Mouse (Mus musculus) intestine, postnatal 0 days (tissue): ENCODE data around the gene Tnik. TPM values are rescaled to one million over a fixed set of nuclear protein-coding genes. Genes with fewer than 3 reads are reported as not detected.

Source experiments
- ATAC-seq: fragments of 200-750 bp; cut with Nextera tagmentation; 2 replicates; pipeline ENCODE4 v1.8.0; 2017; ENCODE audit warnings: mild to moderate bottlenecking, moderate TSS enrichment, moderate library complexity
- H3K27ac ChIP-seq: fragments of 300-500 bp; sonication (generic); 2 replicates; pipeline ENCODE4 v1.5.1; 2014; ENCODE audit warnings: mild to moderate bottlenecking, low read depth, low read length, moderate library complexity
- H3K27me3 ChIP-seq: fragments of 300-500 bp; sonication (generic); replicated peaks from 2 replicates; pipeline ENCODE4 v1.6.1; 2014; ENCODE audit warnings: low read length, mixed read lengths; ENCODE audit not compliant: control insufficient read depth, insufficient read depth
- H3K36me3 ChIP-seq: fragments of 300-500 bp; sonication (generic); 2 replicates; pipeline ENCODE4 v1.6.1; 2014; ENCODE audit warnings: mild to moderate bottlenecking, moderate library complexity; ENCODE audit not compliant: control insufficient read depth, insufficient read depth
- H3K4me1 ChIP-seq: fragments of 300-500 bp; sonication (generic); replicated peaks from 2 replicates; pipeline ENCODE4 v1.6.1; 2014; ENCODE audit warnings: antibody characterized with exemption, low read length, mixed read lengths; ENCODE audit not compliant: control insufficient read depth, insufficient read depth
- H3K4me2 ChIP-seq: fragments of 300-500 bp; sonication (generic); replicated peaks from 2 replicates; pipeline ENCODE4 v1.6.1; 2014; ENCODE audit warnings: low read depth, mild to moderate bottlenecking, moderate library complexity
- H3K4me3 ChIP-seq: fragments of 300-500 bp; sonication (generic); 2 replicates; pipeline ENCODE4 v1.5.1; 2014; ENCODE audit warnings: low read depth, low read length
- H3K9ac ChIP-seq: fragments of 300-500 bp; sonication (generic); 2 replicates; pipeline ENCODE4 v1.6.1; 2014; ENCODE audit warnings: mild to moderate bottlenecking, low read depth, low read length
- H3K9me3 ChIP-seq: fragments of 300-500 bp; sonication (generic); 2 replicates; pipeline ENCODE4 v1.6.1; 2016; ENCODE audit warnings: mixed run types; ENCODE audit not compliant: control insufficient read depth
- CTCF ChIP-seq: sonication (generic); IDR thresholded peaks from 2 replicates; pipeline ENCODE4 v1.5.1; 2016; ENCODE audit warnings: low read depth, mild to moderate bottlenecking, control low read depth, antibody characterized with exemption, moderate library complexity
- WGBS: fragments of 180-500 bp; shearing (Covaris S2); extraction: QIAGEN DNeasy Blood & Tissue Kit; methylation state at CpG from one replicate; pipeline ENCODE4 v1.1.7; 2014; 5-methylcytosine and 5-hydroxymethylcytosine counted together
- polyA plus RNA-seq: library from polyadenylated mRNA; unstranded; fragments of >200 nt; fragmentation: Nextera tagmentation; extraction: Ambion mirVana; gene quantifications from 2 replicates; pipeline ENCODE4 v1.2.1, GENCODE M21; 2015

Gene Tnik
- polyA plus RNA-seq, 1 experiment from 2014 or later, result 7.9 TPM

- Histone ChIP-seq H3K9ac (no peak overlapping the region), H3K4me2 (no peak overlapping the region), H3K9me3 (no peaks in the 10 kb centered on the region), H3K4me1 (no peaks in the 10 kb centered on the region), H3K27me3 (no peaks in the 10 kb centered on the region), H3K4me3 (no peak overlapping the region), H3K36me3 (no peaks in the 10 kb centered on the region), H3K27ac (no peak overlapping the region)
- WGBS, result 51% methylated on average over 4 of the region's 4 CpGs
- TF ChIP-seq CTCF, result no peak
- ATAC-seq, result no peak
Measured at GRCm38 (mm10) chr3:28706736-28707135, 443.7 kb downstream of the Tnik start.

GRCm38 (mm10) chr3:28709740-28710139 is 446.7 kb downstream of the Tnik start:
- H3K27me3 ChIP-seq, result no peaks in the 10 kb centered on the region
- ATAC-seq, result no peak
- WGBS, result 74% methylated on average over 1 of the region's 1 CpGs
- no peaks in the 10 kb centered on the region for H3K9me3 ChIP-seq
- H3K36me3 ChIP-seq, result no peaks in the 10 kb centered on the region
- H3K4me2 ChIP-seq, result no peak overlapping the region
- H3K4me3 ChIP-seq, result no peak overlapping the region
- no peak overlapping the region for H3K27ac ChIP-seq
- H3K4me1 ChIP-seq, result no peaks in the 10 kb centered on the region
- peak; percentile 70 for TF ChIP-seq CTCF
- H3K9ac ChIP-seq, result no peak overlapping the region

- Histone ChIP-seq H3K36me3 (no peaks in the 10 kb centered on the region), H3K9ac (no peak overlapping the region), H3K4me2 (no peak overlapping the region), H3K27me3 (no peaks in the 10 kb centered on the region), H3K27ac (no peak overlapping the region), H3K9me3 (no peaks in the 10 kb centered on the region), H3K4me1 (no peaks in the 10 kb centered on the region), H3K4me3 (no peak overlapping the region)
- no peak for TF ChIP-seq CTCF
- no peak for ATAC-seq
- WGBS, result 75% methylated on average over 7 of the region's 7 CpGs
Measured at GRCm38 (mm10) chr3:28713913-28714698, 451.1 kb downstream of the Tnik start.

GRCm38 (mm10) chr3:28718521-28718920 is 455.5 kb downstream of the Tnik start:
- H3K4me2 ChIP-seq, result no peak overlapping the region
- no peak overlapping the region for H3K4me3 ChIP-seq
- H3K27ac ChIP-seq, result no peak overlapping the region
- H3K27me3 ChIP-seq, result no peaks in the 10 kb centered on the region
- no peaks in the 10 kb centered on the region for H3K9me3 ChIP-seq
- TF ChIP-seq CTCF, result no peak
- H3K4me1 ChIP-seq, result 0 out of 2 replicates have a peak, but pooled peaks cover 3% of the 10 kb centered on the region
- ATAC-seq, result no peak
- 53% methylated on average over 2 of the region's 2 CpGs for WGBS
- H3K9ac ChIP-seq, result no peak overlapping the region
- H3K36me3 ChIP-seq, result 0 out of 2 replicates have a peak, but pooled peaks cover 5% of the 10 kb centered on the region

- H3K36me3 ChIP-seq, result 0 out of 2 replicates have a peak, but pooled peaks cover 5% of the 10 kb centered on the region
- no peak overlapping the region for H3K4me3 ChIP-seq
- H3K9ac ChIP-seq, result no peak overlapping the region
- 0 out of 2 replicates have a peak overlapping the region, but pooled peaks have one; percentile 60 for H3K27ac ChIP-seq
- no peaks in the 10 kb centered on the region for H3K9me3 ChIP-seq
- WGBS, result 32% methylated on average over 5 of the region's 5 CpGs
- ATAC-seq, result no peak
- no peaks in the 10 kb centered on the region for H3K27me3 ChIP-seq
- 0 out of 2 replicates have a peak, but pooled peaks cover 3% of the 10 kb centered on the region for H3K4me1 ChIP-seq
- no peak for TF ChIP-seq CTCF
- no peak overlapping the region for H3K4me2 ChIP-seq
Measured at GRCm38 (mm10) chr3:28721218-28721617, 458.2 kb downstream of the Tnik start.

GRCm38 (mm10) chr3:28721838-28722237 is 458.8 kb downstream of the Tnik start:
- no peak for TF ChIP-seq CTCF
- Histone ChIP-seq H3K4me3 (no peak overlapping the region), H3K4me2 (no peak overlapping the region), H3K9me3 (no peaks in the 10 kb centered on the region), H3K9ac (no peak overlapping the region), H3K36me3 (0 out of 2 replicates have a peak, but pooled peaks cover 5% of the 10 kb centered on the region), H3K4me1 (0 out of 2 replicates have a peak, but pooled peaks cover 3% of the 10 kb centered on the region), H3K27ac (peak overlapping the region; percentile 60; the same call in 1 of the 2 replicates), H3K27me3 (no peaks in the 10 kb centered on the region)
- peak; percentile 91 for ATAC-seq
- WGBS, result 29% methylated on average over 7 of the region's 7 CpGs
